Mouse (Mus musculus): ENCODE results near the gene Gm8126. TPM values are rescaled to one million over a fixed set of nuclear protein-coding genes. Genes with fewer than 3 reads are reported as not detected.
"Not testable (repeated sequence)": the region's sequence is repeated elsewhere in the genome, so short reads cannot be mapped to it uniquely, and the experiment has no call there.

Gene Gm8126
- polyA plus RNA-seq (2015; fragmentation: Nextera tagmentation; extraction: Ambion mirVana): not detected in 2 replicates

- ATAC-seq (ENCODE audit: low FRiP score); H3K9me3 ChIP-seq; H3K4me1 ChIP-seq (replicated peaks); H3K4me3 ChIP-seq; H3K36me3 ChIP-seq; H3K27me3 ChIP-seq; H3K9ac ChIP-seq; H3K4me2 ChIP-seq; H3K27ac ChIP-seq: not testable (repeated sequence)
- 95% methylated on average over 2 of the region's 4 CpGs for WGBS
Measured at GRCm38 (mm10) chr14:43258349-43258748, at the start of gene Gm8126. TSS of gene Gm8126 (plus strand) at chr14:43258649.

GRCm38 (mm10) chr14:43235204-43235603 is 23.2 kb upstream of the Gm8126 start, which contains the start of gene Gm8122:
TSS of gene Gm8122 (minus strand) at chr14:43235304.
- H3K4me2 ChIP-seq; H3K27ac ChIP-seq; H3K36me3 ChIP-seq; H3K4me1 ChIP-seq (replicated peaks); ATAC-seq (ENCODE audit: low FRiP score); H3K4me3 ChIP-seq; H3K9ac ChIP-seq; H3K9me3 ChIP-seq; H3K27me3 ChIP-seq: not testable (repeated sequence)
- WGBS: 92% methylated on average over 4 of the region's 4 CpGs

- not testable (repeated sequence) for H3K36me3 ChIP-seq; H3K27me3 ChIP-seq; H3K4me1 ChIP-seq (replicated peaks); H3K27ac ChIP-seq; H3K4me2 ChIP-seq; H3K4me3 ChIP-seq; H3K9me3 ChIP-seq; H3K9ac ChIP-seq; ATAC-seq (ENCODE audit: low FRiP score)
Measured at GRCm38 (mm10) chr14:43237769-43238168, 20.7 kb upstream of the Gm8126 start.

- not testable (repeated sequence) for H3K9ac ChIP-seq; H3K4me2 ChIP-seq; H3K9me3 ChIP-seq; H3K4me3 ChIP-seq; H3K27me3 ChIP-seq; H3K36me3 ChIP-seq; H3K4me1 ChIP-seq (replicated peaks); ATAC-seq (ENCODE audit: low FRiP score); H3K27ac ChIP-seq
- 29% methylated on average over 10 of the region's 12 CpGs for WGBS
Measured at GRCm38 (mm10) chr14:43249611-43250170, 8.8 kb upstream of the Gm8126 start.

GRCm38 (mm10) chr14:43250549-43251253 is 7.7 kb upstream of the Gm8126 start:
- not testable (repeated sequence) for H3K4me3 ChIP-seq; H3K4me1 ChIP-seq (replicated peaks); H3K9ac ChIP-seq; H3K36me3 ChIP-seq; H3K27me3 ChIP-seq; H3K9me3 ChIP-seq; H3K4me2 ChIP-seq; H3K27ac ChIP-seq; ATAC-seq (ENCODE audit: low FRiP score)
- 35% methylated on average over 5 of the region's 6 CpGs for WGBS

- ATAC-seq (ENCODE audit: low FRiP score); H3K9ac ChIP-seq; H3K4me2 ChIP-seq; H3K27me3 ChIP-seq; H3K27ac ChIP-seq; H3K36me3 ChIP-seq; H3K9me3 ChIP-seq; H3K4me3 ChIP-seq; H3K4me1 ChIP-seq (replicated peaks): not testable (repeated sequence)
- 85% methylated on average over 1 of the region's 1 CpGs for WGBS
Measured at GRCm38 (mm10) chr14:43256511-43256910, 1.9 kb upstream of the Gm8126 start.

GRCm38 (mm10) chr14:43263421-43263820 is 5.0 kb downstream of the Gm8126 start:
- ATAC-seq (ENCODE audit: low FRiP score); H3K4me3 ChIP-seq; H3K27me3 ChIP-seq; H3K4me2 ChIP-seq; H3K36me3 ChIP-seq; H3K9me3 ChIP-seq; H3K27ac ChIP-seq; H3K4me1 ChIP-seq (replicated peaks); H3K9ac ChIP-seq: not testable (repeated sequence)
- 84% methylated on average over 3 of the region's 3 CpGs for WGBS

- H3K36me3 ChIP-seq; ATAC-seq (ENCODE audit: low FRiP score); H3K4me1 ChIP-seq (replicated peaks); H3K27me3 ChIP-seq; H3K27ac ChIP-seq; H3K9me3 ChIP-seq; H3K4me2 ChIP-seq; H3K4me3 ChIP-seq; H3K9ac ChIP-seq: not testable (repeated sequence)
- 60% methylated on average over 2 of the region's 2 CpGs for WGBS
Measured at GRCm38 (mm10) chr14:43268521-43269084, 10.2 kb downstream of the Gm8126 start.

GRCm38 (mm10) chr14:43269211-43269610 is 10.8 kb downstream of the Gm8126 start:
- H3K36me3 ChIP-seq; H3K4me1 ChIP-seq (replicated peaks); H3K27ac ChIP-seq; H3K4me3 ChIP-seq; H3K9me3 ChIP-seq; H3K9ac ChIP-seq; H3K4me2 ChIP-seq; ATAC-seq (ENCODE audit: low FRiP score); H3K27me3 ChIP-seq: not testable (repeated sequence)
- 88% methylated on average over 3 of the region's 3 CpGs for WGBS

GRCm38 (mm10) chr14:43273161-43273560 is 14.7 kb downstream of the Gm8126 start:
- not testable (repeated sequence) for H3K27ac ChIP-seq; H3K4me3 ChIP-seq; H3K36me3 ChIP-seq; H3K4me1 ChIP-seq (replicated peaks); H3K27me3 ChIP-seq; H3K9me3 ChIP-seq; H3K4me2 ChIP-seq; ATAC-seq (ENCODE audit: low FRiP score); H3K9ac ChIP-seq
- WGBS: 70% methylated on average over 1 of the region's 1 CpGs

GRCm38 (mm10) chr14:43274986-43275511 is 16.6 kb downstream of the Gm8126 start, which contains the start of gene Gm9732:
TSS of gene Gm9732 (plus strand) at chr14:43275036.
- 87% methylated on average over 8 of the region's 8 CpGs for WGBS
- not testable (repeated sequence) for H3K4me1 ChIP-seq (replicated peaks); ATAC-seq (ENCODE audit: low FRiP score)

GRCm38 (mm10) chr14:43275752-43276151 is 17.3 kb downstream of the Gm8126 start:
- H3K4me3 ChIP-seq; H3K27me3 ChIP-seq; H3K9me3 ChIP-seq; H3K36me3 ChIP-seq; H3K9ac ChIP-seq; H3K4me2 ChIP-seq; ATAC-seq (ENCODE audit: low FRiP score); H3K27ac ChIP-seq; H3K4me1 ChIP-seq (replicated peaks): not testable (repeated sequence)
- 83% methylated on average over 1 of the region's 1 CpGs for WGBS

More at GRCm38 (mm10) chr14:43274986-43275511, 16.6 kb downstream of the Gm8126 start, which contains the start of gene Gm9732:
- not testable (repeated sequence) for H3K4me3 ChIP-seq, H3K9me3 ChIP-seq, H3K27me3 ChIP-seq, H3K36me3 ChIP-seq, H3K9ac ChIP-seq, H3K27ac ChIP-seq, H3K4me2 ChIP-seq

GRCm38 (mm10) chr14:43277468-43277867 is 19.0 kb downstream of the Gm8126 start:
- not testable (repeated sequence) for H3K4me1 ChIP-seq (replicated peaks); H3K4me2 ChIP-seq; H3K9me3 ChIP-seq; H3K27ac ChIP-seq; H3K27me3 ChIP-seq; H3K4me3 ChIP-seq; H3K36me3 ChIP-seq; H3K9ac ChIP-seq; ATAC-seq (ENCODE audit: low FRiP score)
- WGBS: 69% methylated on average over 2 of the region's 2 CpGs
